Mouse (Mus musculus): ENCODE data around the gene Cox6a2. TPM values are rescaled to one million over a fixed set of nuclear protein-coding genes. Genes with fewer than 3 reads are reported as not detected.

The Cox6a2 gene
- total RNA-seq, 2 experiments from 2014 or later, result 3.4 TPM; not detected in 1

Other genes starting within 250 kb of the Cox6a2 start
- gene Fus, start 238.9 kb downstream of the Cox6a2 start, total RNA-seq (2015; ENCODE audit: low replicate concordance), result 125 and 187 TPM in 2 replicates
- gene Fus, start 238.9 kb downstream of the Cox6a2 start, total RNA-seq (2017; ENCODE audit: low replicate concordance), result 81.2 and 118 TPM in 2 replicates
- 12.2 and 56.9 TPM in 2 replicates for gene Pycard, start 212.5 kb downstream of the Cox6a2 start, total RNA-seq (2015; ENCODE audit: low replicate concordance)
- gene Pycard, start 212.5 kb downstream of the Cox6a2 start, total RNA-seq (2017; ENCODE audit: low replicate concordance), result 2.2 and 5.7 TPM in 2 replicates
- not detected in 2 replicates for gene Trim72, start 202.4 kb downstream of the Cox6a2 start, total RNA-seq (2015; ENCODE audit: low replicate concordance)
- gene Trim72, start 202.4 kb downstream of the Cox6a2 start, total RNA-seq (2017; ENCODE audit: low replicate concordance), result not detected in 2 replicates
- 21.8 and 24.1 TPM in 2 replicates for gene Itgam, start 143.7 kb downstream of the Cox6a2 start, total RNA-seq (2015; ENCODE audit: low replicate concordance)
- 16.9 and 19.8 TPM in 2 replicates for gene Itgam, start 143.7 kb downstream of the Cox6a2 start, total RNA-seq (2017; ENCODE audit: low replicate concordance)
- gene Gm49368, start 143.7 kb downstream of the Cox6a2 start, total RNA-seq (2015; ENCODE audit: low replicate concordance), result not detected in 2 replicates
- not detected in 2 replicates for gene Gm49368, start 143.7 kb downstream of the Cox6a2 start, total RNA-seq (2017; ENCODE audit: low replicate concordance)
- 0.42 and 1.1 TPM in 2 replicates for gene Itgax, start 76.8 kb downstream of the Cox6a2 start, total RNA-seq (2015; ENCODE audit: low replicate concordance)
- gene Itgax, start 76.8 kb downstream of the Cox6a2 start, total RNA-seq (2017; ENCODE audit: low replicate concordance), result 0.83 and 1.2 TPM in 2 replicates
- 14.1 and 18.9 TPM in 2 replicates for gene Itgad, start 52.0 kb downstream of the Cox6a2 start, total RNA-seq (2015; ENCODE audit: low replicate concordance)
- gene Itgad, start 52.0 kb downstream of the Cox6a2 start, total RNA-seq (2017; ENCODE audit: low replicate concordance), result 5.6 and 15.5 TPM in 2 replicates
- gene Armc5, start 31.0 kb upstream of the Cox6a2 start, total RNA-seq (2015; ENCODE audit: low replicate concordance), result 3.4 and 4.7 TPM in 2 replicates
- gene Armc5, start 31.0 kb upstream of the Cox6a2 start, total RNA-seq (2017; ENCODE audit: low replicate concordance), result 3.1 and 4.5 TPM in 2 replicates
- 3.6 and 5.9 TPM in 2 replicates for gene 9130023H24Rik, start 31.6 kb upstream of the Cox6a2 start, total RNA-seq (2015; ENCODE audit: low replicate concordance)
- 2.6 and 2.8 TPM in 2 replicates for gene 9130023H24Rik, start 31.6 kb upstream of the Cox6a2 start, total RNA-seq (2017; ENCODE audit: low replicate concordance)
- 0.84 and 1.4 TPM in 2 replicates for gene Tgfb1i1, start 40.4 kb upstream of the Cox6a2 start, total RNA-seq (2015; ENCODE audit: low replicate concordance)
- gene Tgfb1i1, start 40.4 kb upstream of the Cox6a2 start, total RNA-seq (2017; ENCODE audit: low replicate concordance), result 0.51 TPM in 1 of 2 replicates, not detected in the other
- 2.5 TPM in 1 of 2 replicates, not detected in the other for gene Slc5a2, start 59.3 kb upstream of the Cox6a2 start, total RNA-seq (2015; ENCODE audit: low replicate concordance)
- 1.3 TPM in 1 of 2 replicates, not detected in the other for gene Slc5a2, start 59.3 kb upstream of the Cox6a2 start, total RNA-seq (2017; ENCODE audit: low replicate concordance)
- gene BC017158, start 91.8 kb upstream of the Cox6a2 start, total RNA-seq (2015; ENCODE audit: low replicate concordance), result 90.5 and 137 TPM in 2 replicates
- gene BC017158, start 91.8 kb upstream of the Cox6a2 start, total RNA-seq (2017; ENCODE audit: low replicate concordance), result 85.2 and 107 TPM in 2 replicates
- gene Rgs10, start 212.4 kb upstream of the Cox6a2 start, total RNA-seq (2015; ENCODE audit: low replicate concordance), result 43.2 and 50.1 TPM in 2 replicates
- gene Rgs10, start 212.4 kb upstream of the Cox6a2 start, total RNA-seq (2017; ENCODE audit: low replicate concordance), result 37.1 and 46.5 TPM in 2 replicates

Data from erythroid progenitor cell, adult 5-6 weeks (primary cell).